8 mouse cellular contexts compared by ENCODE assay signal in the genomic region with DNA sequence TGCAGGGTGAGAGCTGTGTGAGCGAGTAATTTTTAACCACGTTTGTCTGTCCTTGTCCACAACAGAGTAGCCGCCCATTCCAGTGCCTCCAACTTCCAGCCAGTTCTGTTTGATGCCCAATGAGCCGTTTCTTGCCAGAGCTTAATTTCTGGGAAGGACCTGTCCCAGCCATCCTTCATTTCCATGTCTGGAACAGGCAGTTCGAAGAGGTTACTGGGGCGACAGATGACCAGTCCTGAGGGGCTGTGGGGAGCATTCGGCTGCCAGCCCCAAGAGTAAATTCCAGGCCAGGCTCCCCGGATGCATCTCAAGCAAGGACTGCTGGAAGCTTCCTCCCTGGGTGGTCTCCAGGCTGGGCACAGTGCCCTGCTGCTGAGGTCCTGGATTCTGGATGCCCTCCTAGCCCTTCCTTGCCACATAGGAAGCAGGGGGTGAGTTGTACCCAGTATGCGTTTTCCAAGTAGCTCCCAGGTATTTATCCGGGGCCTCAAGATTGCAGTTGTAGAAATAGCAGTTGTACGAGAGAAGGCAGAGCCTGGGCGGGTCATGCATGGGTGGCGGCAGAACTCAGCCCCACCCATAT. TPM values are rescaled to one million over a fixed set of nuclear protein-coding genes. Genes with fewer than 3 reads are reported as not detected.
A peak's percentile ranks its signal among the peaks of the same experiment; 100 is the strongest.
DNase-seq lines count a peak whose midpoint lies in the region; ATAC-seq and TF ChIP-seq lines count a peak whose summit lies in the region.

No protein-coding gene starts in this region.

- H3K9me3 ChIP-seq in embryonic facial prominence, embryonic 13.5 days = no peaks in the 10 kb centered on the region
- H3K9me3 ChIP-seq in embryonic facial prominence, embryonic 10.5 days = no peaks in the 10 kb centered on the region
- H3K9me3 ChIP-seq in midbrain, embryonic 14.5 days (ENCODE audit: control insufficient read depth, low read length) = no peaks in the 10 kb centered on the region
- H3K9me3 ChIP-seq in midbrain, embryonic 11.5 days (ENCODE audit: control insufficient read depth, low read length) = no peaks in the 10 kb centered on the region
- no peaks in the 10 kb centered on the region for H3K9me3 ChIP-seq in hindbrain, embryonic 14.5 days (ENCODE audit: control insufficient read depth, low read length)
- no peaks in the 10 kb centered on the region for H3K9me3 ChIP-seq in lung, postnatal 0 days (ENCODE audit: low read length)

- TF ChIP-seq EP300 in lung, postnatal 0 days (IDR thresholded peaks at IDR 0.05) = no peak

- ATAC-seq in embryonic facial prominence, embryonic 13.5 days (ENCODE audit: insufficient number of reproducible peaks, insufficient read depth, low FRiP score, low TSS enrichment, low read depth) = no peak
- ATAC-seq in midbrain, embryonic 14.5 days (ENCODE audit: low FRiP score, low TSS enrichment) = no peak
- no peak for ATAC-seq in midbrain, embryonic 11.5 days (ENCODE audit: low FRiP score)
- ATAC-seq in hindbrain, embryonic 14.5 days (ENCODE audit: low FRiP score) = peak; percentile 32; the same call in 1 of the 2 replicates
- ATAC-seq in lung, postnatal 0 days = peak; percentile 90; the same call in 1 of the 2 replicates

- H3K4me1 ChIP-seq in embryonic facial prominence, embryonic 13.5 days = peaks cover 33% of the 10 kb centered on the region
- peaks cover 31% of the 10 kb centered on the region for H3K4me1 ChIP-seq in embryonic facial prominence, embryonic 10.5 days
- H3K4me1 ChIP-seq in midbrain, embryonic 14.5 days (ENCODE audit: control insufficient read depth, insufficient read depth, low read length) = peaks cover 21% of the 10 kb centered on the region
- peaks cover 19% of the 10 kb centered on the region for H3K4me1 ChIP-seq in midbrain, embryonic 11.5 days (ENCODE audit: control insufficient read depth, insufficient read depth, low read length)
- peaks cover 22% of the 10 kb centered on the region for H3K4me1 ChIP-seq in hindbrain, embryonic 14.5 days (replicated peaks; ENCODE audit: control insufficient read depth, insufficient read depth, low read length)
- H3K4me1 ChIP-seq in lung, postnatal 0 days (ENCODE audit: insufficient read depth, low read depth, low read length) = peaks cover 7% of the 10 kb centered on the region

- H3K27me3 ChIP-seq in embryonic facial prominence, embryonic 13.5 days = peaks cover 59% of the 10 kb centered on the region
- peaks cover 73% of the 10 kb centered on the region for H3K27me3 ChIP-seq in embryonic facial prominence, embryonic 10.5 days (replicated peaks; ENCODE audit: low read depth, poor library complexity, severe bottlenecking)
- H3K27me3 ChIP-seq in midbrain, embryonic 14.5 days (ENCODE audit: control insufficient read depth, insufficient read depth, low read length) = peaks cover 31% of the 10 kb centered on the region
- H3K27me3 ChIP-seq in midbrain, embryonic 11.5 days (ENCODE audit: control insufficient read depth, insufficient read depth, low read length) = peaks cover 27% of the 10 kb centered on the region
- H3K27me3 ChIP-seq in hindbrain, embryonic 14.5 days (ENCODE audit: control insufficient read depth, insufficient read depth, low read length) = peaks cover 29% of the 10 kb centered on the region
- H3K27me3 ChIP-seq in lung, postnatal 0 days (replicated peaks; ENCODE audit: insufficient read depth, low read length) = peaks cover 42% of the 10 kb centered on the region

- H3K4me3 ChIP-seq in embryonic facial prominence, embryonic 13.5 days = no peak overlapping the region
- no peak overlapping the region for H3K4me3 ChIP-seq in embryonic facial prominence, embryonic 10.5 days
- no peak overlapping the region for H3K4me3 ChIP-seq in midbrain, embryonic 14.5 days (replicated peaks; ENCODE audit: low read depth, low read length)
- H3K4me3 ChIP-seq in midbrain, embryonic 11.5 days (ENCODE audit: low read depth, low read length) = no peak overlapping the region
- H3K4me3 ChIP-seq in hindbrain, embryonic 14.5 days (replicated peaks; ENCODE audit: low read length) = no peak overlapping the region
- H3K4me3 ChIP-seq in lung, postnatal 0 days (ENCODE audit: low read depth, low read length) = no peak overlapping the region

- no peaks in the 10 kb centered on the region for H3K36me3 ChIP-seq in embryonic facial prominence, embryonic 13.5 days
- no peaks in the 10 kb centered on the region for H3K36me3 ChIP-seq in embryonic facial prominence, embryonic 10.5 days (replicated peaks)
- H3K36me3 ChIP-seq in midbrain, embryonic 14.5 days (ENCODE audit: control insufficient read depth, insufficient read depth, low read length) = no peaks in the 10 kb centered on the region
- no peaks in the 10 kb centered on the region for H3K36me3 ChIP-seq in midbrain, embryonic 11.5 days (ENCODE audit: control insufficient read depth, insufficient read depth, low read length)
- no peaks in the 10 kb centered on the region for H3K36me3 ChIP-seq in hindbrain, embryonic 14.5 days (replicated peaks; ENCODE audit: control insufficient read depth, insufficient read depth)
- no peaks in the 10 kb centered on the region for H3K36me3 ChIP-seq in lung, postnatal 0 days (ENCODE audit: insufficient read depth, low read length)

- DNase-seq in embryonic facial prominence, embryonic 10.5 days (ENCODE audit: low spot score) = no peak
- peak; percentile 37 for DNase-seq in midbrain, embryonic 14.5 days
- DNase-seq in midbrain, embryonic 11.5 days (ENCODE audit: low spot score, missing footprints) = no peak
- no peak for DNase-seq in hindbrain, embryonic 14.5 days (ENCODE audit: low spot score)
- peak; percentile 78 for DNase-seq in lung, postnatal 0 days (ENCODE audit: low spot score)
- no peak for DNase-seq in urinary bladder, postnatal 10 days (ENCODE audit: low spot score)
- no peak for DNase-seq in adrenal gland, adult (ENCODE audit: inconsistent age in 2 of 2, low spot score in 1 of 2)

- H3K27ac ChIP-seq in embryonic facial prominence, embryonic 13.5 days = no peak overlapping the region
- H3K27ac ChIP-seq in embryonic facial prominence, embryonic 10.5 days (replicated peaks) = no peak overlapping the region
- H3K27ac ChIP-seq in midbrain, embryonic 14.5 days (replicated peaks; ENCODE audit: low read depth, low read length) = no peak overlapping the region
- no peak overlapping the region for H3K27ac ChIP-seq in midbrain, embryonic 11.5 days (ENCODE audit: low read depth, low read length)
- 0 out of 2 replicates have a peak overlapping the region, but pooled peaks have one; percentile 30 for H3K27ac ChIP-seq in hindbrain, embryonic 14.5 days
- no peak overlapping the region for H3K27ac ChIP-seq in lung, postnatal 0 days (ENCODE audit: low read length)

- no peak for TF ChIP-seq CTCF in lung, postnatal 0 days (IDR thresholded peaks at IDR 0.05)

- H3K9ac ChIP-seq in embryonic facial prominence, embryonic 13.5 days = no peak overlapping the region
- H3K9ac ChIP-seq in midbrain, embryonic 14.5 days (replicated peaks; ENCODE audit: low read length) = no peak overlapping the region
- no peak overlapping the region for H3K9ac ChIP-seq in midbrain, embryonic 11.5 days (ENCODE audit: low read length)
- no peak overlapping the region for H3K9ac ChIP-seq in hindbrain, embryonic 14.5 days
- no peak overlapping the region for H3K9ac ChIP-seq in lung, postnatal 0 days (replicated peaks; ENCODE audit: low read depth)

- H3K4me2 ChIP-seq in embryonic facial prominence, embryonic 13.5 days = peak overlapping the region; percentile 12; the same call in 1 of the 2 replicates
- H3K4me2 ChIP-seq in midbrain, embryonic 14.5 days (ENCODE audit: low read length) = no peak overlapping the region
- H3K4me2 ChIP-seq in midbrain, embryonic 11.5 days = no peak overlapping the region
- no peak overlapping the region for H3K4me2 ChIP-seq in hindbrain, embryonic 14.5 days (replicated peaks)
- peak overlapping the region; percentile 32; the same call in 1 of the 2 replicates for H3K4me2 ChIP-seq in lung, postnatal 0 days (replicated peaks; ENCODE audit: low read depth, low read length)

- WGBS in embryonic facial prominence, embryonic 13.5 days = 45% methylated on average over 13 of the region's 13 CpGs
- WGBS in embryonic facial prominence, embryonic 10.5 days = 56% methylated on average over 13 of the region's 13 CpGs
- WGBS in midbrain, embryonic 14.5 days = 43% methylated on average over 13 of the region's 13 CpGs
- 55% methylated on average over 13 of the region's 13 CpGs for WGBS in midbrain, embryonic 11.5 days
- WGBS in hindbrain, embryonic 14.5 days = 48% methylated on average over 13 of the region's 13 CpGs
- WGBS in lung, postnatal 0 days = 27% methylated on average over 13 of the region's 13 CpGs

RNA-seq across cellular contexts. Expression of a gene that starts 4.9 kb away (rescaled TPM):
- 0.41 and 0.46 TPM in 2 replicates for polyA plus RNA-seq in embryonic facial prominence, embryonic 13.5 days (2015; fragmentation: Nextera tagmentation; extraction: Ambion mirVana)
- polyA plus RNA-seq in embryonic facial prominence, embryonic 10.5 days (2016; fragmentation: Nextera tagmentation; extraction: Ambion mirVana) = 3.6 and 3.8 TPM in 2 replicates
- 1.3 and 2.1 TPM in 2 replicates for polyA plus RNA-seq in midbrain, embryonic 14.5 days (2014; fragmentation: Nextera tagmentation; extraction: Ambion mirVana)
- 1.6 and 2.0 TPM in 2 replicates for polyA plus RNA-seq in midbrain, embryonic 11.5 days (2014; fragmentation: Nextera tagmentation; extraction: Ambion mirVana)
- polyA plus RNA-seq in hindbrain, embryonic 14.5 days (2014; fragmentation: Nextera tagmentation; extraction: Ambion mirVana) = 10.1 and 10.5 TPM in 2 replicates
- 0.14 TPM in 2 replicates for polyA plus RNA-seq in lung, postnatal 0 days (2015; fragmentation: Nextera tagmentation; extraction: Ambion mirVana)

Comparison
In these comparisons a context has a peak if more than half of its experiments do, and no peak if none do; other contexts are left out.
1. DNase-seq: peak in midbrain, embryonic 14.5 days (single experiment) and lung, postnatal 0 days (single experiment); none in embryonic facial prominence, embryonic 10.5 days (single experiment), midbrain, embryonic 11.5 days (single experiment), hindbrain, embryonic 14.5 days (single experiment), urinary bladder, postnatal 10 days (single experiment) and adrenal gland, adult (0 of 2).
2. ATAC-seq: peak in hindbrain, embryonic 14.5 days (single experiment) and lung, postnatal 0 days (single experiment); none in embryonic facial prominence, embryonic 13.5 days (single experiment), midbrain, embryonic 14.5 days (single experiment) and midbrain, embryonic 11.5 days (single experiment).
3. H3K4me2 ChIP-seq: peak in embryonic facial prominence, embryonic 13.5 days (single experiment) and lung, postnatal 0 days (single experiment); none in midbrain, embryonic 14.5 days (single experiment), midbrain, embryonic 11.5 days (single experiment) and hindbrain, embryonic 14.5 days (single experiment).